Mouse (Mus musculus) G1E (cell line): Measurements from ENCODE around the gene Ttc28.

Source experiments
- CTCF ChIP-seq: IDR thresholded peaks from 2 replicates; pipeline ENCODE4 v1.5.1; 2012; ENCODE audit warnings: low read depth, low read length, inconsistent platforms, mixed read lengths
- GATA1 ChIP-seq: IDR thresholded peaks from 2 replicates; pipeline ENCODE4 v1.6.1; 2012; ENCODE audit warnings: borderline replicate concordance, low read length, inconsistent platforms, mixed read lengths
- GATA2 ChIP-seq: IDR thresholded peaks from 2 replicates; pipeline ENCODE4 v1.6.1; 2012; ENCODE audit warnings: low read depth, low read length, inconsistent platforms, borderline replicate concordance
- POLR2AphosphoS5 ChIP-seq: IDR thresholded peaks from 2 replicates; pipeline ENCODE4 v1.6.1; 2012; ENCODE audit warnings: low read depth, low read length, inconsistent platforms; ENCODE audit not compliant: insufficient replicate concordance
- TAL1 ChIP-seq: conservative IDR thresholded peaks from 2 replicates; pipeline ENCODE4 v1.6.1; 2012; ENCODE audit warnings: low read depth, low read length, inconsistent platforms, mixed read lengths

DNA sequence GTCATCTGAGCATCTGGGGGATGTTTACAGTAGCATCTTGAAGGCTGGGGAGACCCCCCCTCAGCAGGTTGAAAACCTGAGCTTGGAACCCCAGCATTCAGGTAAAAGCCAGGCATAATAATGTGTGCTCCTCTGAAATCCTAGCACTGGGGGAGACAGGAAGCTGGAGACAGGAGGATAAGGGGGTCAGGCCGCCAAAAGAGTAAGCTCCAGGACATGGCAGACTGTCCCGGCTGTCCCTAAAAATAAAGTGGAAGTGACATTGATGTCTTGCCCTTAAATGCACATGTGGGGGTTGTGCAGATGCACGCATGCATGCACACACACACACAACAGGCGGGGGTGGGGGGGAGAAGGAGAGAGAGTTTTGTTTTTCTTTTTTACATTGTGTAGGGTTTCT, 118.7 kb downstream of the Ttc28 start:
- TF ChIP-seq CTCF: no peak
- no peak for TF ChIP-seq GATA2
- TF ChIP-seq POLR2AphosphoS5: no peak
- TF ChIP-seq TAL1: no peak
- no peak for TF ChIP-seq GATA1
